Mouse (Mus musculus): ENCODE results near the gene Csn3. TPM values are rescaled to one million over a fixed set of nuclear protein-coding genes. Genes with fewer than 3 reads are reported as not detected.
A peak's percentile ranks its signal among the peaks of the same experiment; 100 is the strongest.

Gene Csn3
- polyA plus RNA-seq (2014; fragmentation: Nextera tagmentation; extraction: Ambion mirVana) = not detected in 2 replicates

DNA sequence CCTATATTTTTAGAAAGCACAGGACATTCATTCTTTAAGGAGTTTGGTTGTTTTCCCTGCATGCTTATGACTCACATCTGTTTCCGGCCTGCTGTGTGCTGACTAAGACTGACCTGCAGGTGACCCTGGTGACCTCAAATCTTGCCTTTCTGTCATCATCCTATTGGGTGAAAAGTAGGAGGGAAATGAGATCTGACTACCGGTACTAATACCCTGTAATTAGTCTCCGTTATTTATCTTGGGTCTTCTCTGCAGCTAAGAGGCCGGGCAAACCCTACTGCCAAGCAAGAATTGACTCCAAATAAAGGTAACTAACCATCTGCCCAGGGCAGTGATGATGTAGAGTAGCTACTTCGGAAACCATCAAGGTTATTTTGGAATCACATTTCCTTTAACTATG, at the start of gene Csn3:
TSS of gene Csn3 (plus strand) at position 208 of the 400 bp plus-strand sequence.
- ATAC-seq (no peak), DNase-seq (ENCODE audit: low spot score) (no peak)
- H3K36me3 ChIP-seq (ENCODE audit: control insufficient read depth, insufficient read depth, low read length) = no peaks in the 10 kb centered on the region
- H3K9ac ChIP-seq (ENCODE audit: low read length) = no peak within 1 kb of the TSS
- no peaks in the 10 kb centered on the region for H3K9me3 ChIP-seq (replicated peaks; ENCODE audit: control insufficient read depth, low read length)
- no peak within 1 kb of the TSS for H3K27ac ChIP-seq (ENCODE audit: low read depth, low read length)
- no peaks in the 10 kb centered on the region for H3K4me1 ChIP-seq (ENCODE audit: control insufficient read depth, insufficient read depth, low read length)
- H3K4me3 ChIP-seq (ENCODE audit: low read depth, low read length) = no peak within 1 kb of the TSS
- no peak within 1 kb of the TSS for H3K4me2 ChIP-seq (ENCODE audit: low read length)
- no peaks in the 10 kb centered on the region for H3K27me3 ChIP-seq (replicated peaks; ENCODE audit: control insufficient read depth, insufficient read depth, low read length)
- WGBS = 25% methylated on average over 5 of the region's 5 CpGs

DNA sequence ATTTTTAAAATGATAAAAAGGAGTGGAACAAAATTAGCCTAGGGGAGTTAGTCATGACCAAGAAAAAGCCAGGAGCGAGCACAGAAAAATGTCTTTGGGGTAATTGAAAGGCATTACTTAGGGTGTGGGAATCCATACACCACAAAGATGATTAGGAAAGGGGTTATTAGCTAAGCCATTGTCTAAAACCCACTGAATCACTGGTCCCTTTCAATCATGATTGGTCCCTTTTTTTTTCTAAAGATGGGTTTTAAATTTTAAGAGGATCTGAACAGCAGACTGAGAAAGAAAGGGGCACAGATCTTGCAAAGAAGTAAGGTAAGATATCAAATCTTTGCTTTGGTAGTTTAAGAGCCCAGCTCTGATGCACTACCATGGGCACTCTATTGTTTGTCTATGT, 40.6 kb upstream of the Csn3 start, which contains the start of gene Odam:
TSS of gene Odam (plus strand) at position 301 of the 400 bp plus-strand sequence.
- H3K36me3 ChIP-seq (ENCODE audit: control insufficient read depth, insufficient read depth, low read length) = no peaks in the 10 kb centered on the region
- no peak within 1 kb of the TSS for H3K27ac ChIP-seq (ENCODE audit: low read depth, low read length)
- DNase-seq (ENCODE audit: low spot score) = no peak
- H3K27me3 ChIP-seq (replicated peaks; ENCODE audit: control insufficient read depth, insufficient read depth, low read length) = no peaks in the 10 kb centered on the region
- H3K9ac ChIP-seq (ENCODE audit: low read length) = no peak within 1 kb of the TSS
- no peak within 1 kb of the TSS for H3K4me3 ChIP-seq (ENCODE audit: low read depth, low read length)
- ATAC-seq = no peak
- H3K9me3 ChIP-seq (replicated peaks; ENCODE audit: control insufficient read depth, low read length) = no peaks in the 10 kb centered on the region
- WGBS = 52% methylated on average over 1 of the region's 1 CpGs
- no peaks in the 10 kb centered on the region for H3K4me1 ChIP-seq (ENCODE audit: control insufficient read depth, insufficient read depth, low read length)
- no peak within 1 kb of the TSS for H3K4me2 ChIP-seq (ENCODE audit: low read length)

DNA sequence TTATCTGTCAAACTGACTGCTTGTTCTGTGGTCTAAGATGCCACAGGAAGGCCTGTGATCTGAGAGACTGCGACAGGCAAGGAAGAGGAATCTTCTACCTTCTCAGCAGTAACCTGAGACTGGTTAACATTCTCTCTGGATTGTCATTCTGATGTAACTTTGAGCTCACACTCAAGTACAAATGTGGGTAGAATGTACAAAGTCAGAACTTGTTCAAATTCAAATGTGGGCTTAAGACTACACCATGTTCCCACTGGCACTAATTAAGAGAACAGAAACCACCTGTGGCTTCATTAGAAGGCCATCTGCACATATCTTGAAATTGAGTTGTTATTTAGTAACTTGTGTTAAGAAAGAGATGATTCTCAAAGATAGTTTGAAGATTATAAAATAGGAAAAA, 6.2 kb downstream of the Csn3 start:
- ATAC-seq (no peak), DNase-seq (ENCODE audit: low spot score) (no peak)
- Histone ChIP-seq H3K27me3 (replicated peaks; ENCODE audit: control insufficient read depth, insufficient read depth, low read length) (no peaks in the 10 kb centered on the region), H3K27ac (ENCODE audit: low read depth, low read length) (no peak overlapping the region), H3K36me3 (ENCODE audit: control insufficient read depth, insufficient read depth, low read length) (no peaks in the 10 kb centered on the region), H3K4me1 (ENCODE audit: control insufficient read depth, insufficient read depth, low read length) (no peaks in the 10 kb centered on the region), H3K4me2 (ENCODE audit: low read length) (no peak overlapping the region), H3K4me3 (ENCODE audit: low read depth, low read length) (no peak overlapping the region), H3K9me3 (replicated peaks; ENCODE audit: control insufficient read depth, low read length) (no peaks in the 10 kb centered on the region), H3K9ac (ENCODE audit: low read length) (no peak overlapping the region)
- WGBS = 44% methylated on average over 1 of the region's 1 CpGs

DNA sequence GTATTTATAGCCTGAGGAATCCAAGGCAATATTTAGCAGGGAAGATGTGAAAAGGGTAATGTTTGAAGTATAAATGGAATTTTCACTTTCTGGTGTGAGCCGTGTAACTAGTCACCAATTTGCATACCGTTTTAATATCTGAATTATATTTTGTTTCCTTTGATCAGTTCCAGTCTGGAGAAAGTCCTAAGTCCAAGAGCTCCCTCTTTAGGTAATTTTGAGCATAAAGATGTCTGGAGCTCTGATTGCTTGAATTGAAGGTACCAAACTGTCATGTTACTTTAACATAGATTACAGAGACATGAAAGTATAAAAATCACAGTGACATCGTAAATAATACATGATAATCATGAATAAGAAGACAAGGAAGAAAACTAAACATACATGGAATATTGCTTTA, 15.4 kb downstream of the Csn3 start:
- DNase-seq (ENCODE audit: low spot score) (peak; percentile 47), ATAC-seq (no peak)
- Histone ChIP-seq H3K4me1 (ENCODE audit: control insufficient read depth, insufficient read depth, low read length) (no peaks in the 10 kb centered on the region), H3K27ac (ENCODE audit: low read depth, low read length) (no peak overlapping the region), H3K4me2 (ENCODE audit: low read length) (no peak overlapping the region), H3K9ac (ENCODE audit: low read length) (no peak overlapping the region), H3K4me3 (ENCODE audit: low read depth, low read length) (no peak overlapping the region), H3K36me3 (ENCODE audit: control insufficient read depth, insufficient read depth, low read length) (no peaks in the 10 kb centered on the region), H3K9me3 (replicated peaks; ENCODE audit: control insufficient read depth, low read length) (no peaks in the 10 kb centered on the region), H3K27me3 (replicated peaks; ENCODE audit: control insufficient read depth, insufficient read depth, low read length) (no peaks in the 10 kb centered on the region)
- WGBS = 51% methylated on average over 3 of the region's 3 CpGs

DNA sequence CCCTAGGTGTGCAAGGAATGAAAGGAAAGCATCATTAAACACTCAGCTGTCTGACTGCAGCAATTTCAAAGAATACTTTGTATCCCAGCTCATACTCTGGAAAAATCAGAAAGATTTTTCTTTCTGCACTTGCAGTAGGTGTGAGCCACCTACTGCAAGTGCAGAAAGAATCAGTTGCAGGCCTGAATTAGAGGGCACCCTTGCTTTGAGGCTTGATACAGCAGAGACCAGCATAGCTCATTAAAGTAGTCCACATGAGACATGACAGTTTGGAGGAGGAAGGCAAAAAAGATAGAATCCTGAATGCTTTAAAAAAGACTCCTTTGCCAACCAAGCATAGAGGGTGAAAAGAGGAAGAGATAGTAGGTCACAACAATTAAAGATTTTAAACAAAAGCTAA, 17.1 kb downstream of the Csn3 start:
- no peak overlapping the region for H3K9ac ChIP-seq (ENCODE audit: low read length)
- H3K36me3 ChIP-seq (ENCODE audit: control insufficient read depth, insufficient read depth, low read length) = no peaks in the 10 kb centered on the region
- ATAC-seq (no peak), DNase-seq (ENCODE audit: low spot score) (peak; percentile 2)
- H3K4me1 ChIP-seq (ENCODE audit: control insufficient read depth, insufficient read depth, low read length) = no peaks in the 10 kb centered on the region
- no peaks in the 10 kb centered on the region for H3K9me3 ChIP-seq (replicated peaks; ENCODE audit: control insufficient read depth, low read length)
- no peak overlapping the region for H3K27ac ChIP-seq (ENCODE audit: low read depth, low read length)
- H3K27me3 ChIP-seq (replicated peaks; ENCODE audit: control insufficient read depth, insufficient read depth, low read length) = no peaks in the 10 kb centered on the region
- H3K4me2 ChIP-seq (ENCODE audit: low read length) = no peak overlapping the region
- no peak overlapping the region for H3K4me3 ChIP-seq (ENCODE audit: low read depth, low read length)

DNA sequence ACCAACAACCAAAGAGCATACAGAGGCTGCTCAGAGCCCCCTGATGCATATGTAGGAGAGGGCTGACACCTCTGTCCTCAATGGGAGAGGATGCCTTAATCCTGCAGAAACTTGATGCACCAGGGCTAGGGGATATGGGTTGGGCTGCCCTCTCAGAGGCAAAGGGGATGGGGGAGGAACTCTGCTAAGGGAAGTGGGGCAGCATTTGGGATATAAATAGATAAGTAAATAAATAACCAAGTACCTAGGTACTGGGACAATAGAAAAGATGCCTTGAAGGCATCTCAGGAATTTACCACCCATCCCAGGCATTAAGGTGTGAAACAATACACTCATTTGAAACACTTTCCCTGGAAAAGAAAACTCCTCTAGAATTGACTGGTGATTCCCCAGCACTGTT, 26.5 kb downstream of the Csn3 start:
- H3K9ac ChIP-seq (ENCODE audit: low read length) = no peak overlapping the region
- no peak overlapping the region for H3K27ac ChIP-seq (ENCODE audit: low read depth, low read length)
- no peak overlapping the region for H3K4me3 ChIP-seq (ENCODE audit: low read depth, low read length)
- no peak for DNase-seq (ENCODE audit: low spot score)
- H3K27me3 ChIP-seq (replicated peaks; ENCODE audit: control insufficient read depth, insufficient read depth, low read length) = no peaks in the 10 kb centered on the region
- no peaks in the 10 kb centered on the region for H3K4me1 ChIP-seq (ENCODE audit: control insufficient read depth, insufficient read depth, low read length)
- no peak for ATAC-seq
- H3K36me3 ChIP-seq (ENCODE audit: control insufficient read depth, insufficient read depth, low read length) = no peaks in the 10 kb centered on the region
- H3K4me2 ChIP-seq (ENCODE audit: low read length) = no peak overlapping the region
- H3K9me3 ChIP-seq (replicated peaks; ENCODE audit: control insufficient read depth, low read length) = no peaks in the 10 kb centered on the region

DNA sequence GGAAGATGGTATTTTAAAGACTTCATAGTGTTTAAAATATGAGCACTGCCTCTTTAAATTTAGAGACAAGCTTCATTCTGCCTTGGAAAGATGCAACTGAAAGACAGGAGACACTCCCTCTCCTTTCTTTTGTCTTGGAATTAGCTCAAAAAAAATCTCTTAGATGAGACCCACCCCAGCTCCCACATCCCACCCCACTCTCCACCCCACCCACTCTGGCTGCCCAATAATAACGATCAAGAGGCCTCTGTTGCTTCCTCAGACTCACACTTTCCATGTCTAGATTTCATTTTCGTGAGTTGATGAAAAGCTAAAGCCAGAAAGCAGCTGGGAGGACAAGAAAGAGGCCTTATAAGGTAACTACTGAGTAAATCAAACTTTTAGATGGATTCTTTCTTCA, 43.8 kb downstream of the Csn3 start, which contains the start of the genes 2310003L06Rik and Gm28434:
TSS of gene 2310003L06Rik (plus strand) at position 259 of the 400 bp plus-strand sequence.
TSS of gene Gm28434 (plus strand) at position 317 of the 400 bp plus-strand sequence.
- no peak for DNase-seq (ENCODE audit: low spot score)
- Histone ChIP-seq H3K27ac (ENCODE audit: low read depth, low read length) (no peak within 1 kb of the TSS), H3K4me3 (ENCODE audit: low read depth, low read length) (no peak within 1 kb of the TSS), H3K4me1 (ENCODE audit: control insufficient read depth, insufficient read depth, low read length) (no peaks in the 10 kb centered on the region), H3K4me2 (ENCODE audit: low read length) (no peak within 1 kb of the TSS), H3K9ac (ENCODE audit: low read length) (no peak within 1 kb of the TSS), H3K9me3 (replicated peaks; ENCODE audit: control insufficient read depth, low read length) (no peaks in the 10 kb centered on the region), H3K27me3 (replicated peaks; ENCODE audit: control insufficient read depth, insufficient read depth, low read length) (no peaks in the 10 kb centered on the region), H3K36me3 (ENCODE audit: control insufficient read depth, insufficient read depth, low read length) (no peaks in the 10 kb centered on the region)
- no peak for ATAC-seq
- WGBS = 62% methylated on average over 2 of the region's 2 CpGs

DNA sequence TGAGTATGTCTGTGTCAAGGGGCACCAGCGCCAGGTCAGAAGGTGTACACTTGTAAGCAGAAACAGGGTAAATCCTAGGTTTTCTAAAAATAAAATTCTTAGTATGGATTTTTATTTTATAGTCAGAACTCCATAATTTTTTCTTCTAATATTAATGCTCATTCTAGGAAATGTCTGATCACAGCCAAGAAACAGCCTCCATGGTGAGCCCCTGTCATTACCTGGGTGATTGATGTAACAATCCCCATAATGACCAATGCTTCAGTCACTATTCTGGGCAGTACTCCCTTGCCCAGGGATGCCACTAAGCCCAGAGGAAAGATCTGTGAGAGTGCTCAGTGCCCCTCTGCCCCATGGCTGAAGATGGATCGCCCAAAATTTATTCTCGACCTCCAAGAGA, 53.8 kb downstream of the Csn3 start, which contains the start of gene Cabs1:
TSS of gene Cabs1 (plus strand) at position 301 of the 400 bp plus-strand sequence.
- Histone ChIP-seq H3K9me3 (replicated peaks; ENCODE audit: control insufficient read depth, low read length) (no peaks in the 10 kb centered on the region), H3K27me3 (replicated peaks; ENCODE audit: control insufficient read depth, insufficient read depth, low read length) (no peaks in the 10 kb centered on the region), H3K4me1 (ENCODE audit: control insufficient read depth, insufficient read depth, low read length) (no peaks in the 10 kb centered on the region), H3K27ac (ENCODE audit: low read depth, low read length) (no peak within 1 kb of the TSS), H3K4me3 (ENCODE audit: low read depth, low read length) (no peak within 1 kb of the TSS), H3K36me3 (ENCODE audit: control insufficient read depth, insufficient read depth, low read length) (no peaks in the 10 kb centered on the region), H3K9ac (ENCODE audit: low read length) (no peak within 1 kb of the TSS), H3K4me2 (ENCODE audit: low read length) (no peak within 1 kb of the TSS)
- DNase-seq (ENCODE audit: low spot score) (no peak), ATAC-seq (no peak)
- 91% methylated on average over 3 of the region's 3 CpGs for WGBS

All from forebrain, embryonic 14.5 days (tissue).